21 mouse cellular contexts compared by ENCODE assay signal in the genomic region with DNA sequence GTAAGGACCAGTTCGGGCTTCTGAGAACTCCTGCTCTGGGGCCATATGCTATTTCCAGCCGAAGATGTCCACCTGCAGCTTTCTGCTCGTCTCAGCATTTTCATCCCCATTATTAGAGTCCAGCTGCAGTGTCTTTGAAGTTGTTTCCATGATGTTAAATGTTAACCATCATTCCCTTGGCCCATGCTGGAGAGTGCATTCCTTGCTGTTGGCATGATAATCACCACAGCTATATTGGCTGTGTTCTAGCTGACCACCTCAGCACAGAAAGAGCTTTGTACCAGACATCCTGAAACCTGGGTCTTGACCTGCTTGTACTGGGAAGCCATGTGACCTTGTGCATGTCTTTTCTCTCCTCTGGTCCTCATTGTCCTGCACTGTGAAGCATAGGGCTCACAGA.
A peak's percentile ranks its signal among the peaks of the same experiment; 100 is the strongest.
DNase-seq lines count a peak whose midpoint lies in the region; ATAC-seq lines count a peak whose summit lies in the region.
"Had no signal": no experiment of that assay in that cellular context is flagged by ENCODE, and none has a peak within 500 bp of the region (broad histone marks: within the 10 kb centered on the region; RNA-seq: fewer than 3 reads in every experiment).

No protein-coding gene starts in this region.

- H3K4me3 ChIP-seq in kidney, embryonic 16.5 days (ENCODE audit: low read length) = no peak overlapping the region
- H3K4me3 ChIP-seq in forebrain, embryonic 11.5 days (ENCODE audit: low read depth, low read length) = no peak overlapping the region
- H3K4me3 ChIP-seq: embryonic facial prominence, embryonic 10.5 days; gastrocnemius, adult 2 months; heart, embryonic 13.5 days; hindbrain, embryonic 12.5 days had no signal

- 0 out of 2 replicates have a peak overlapping the region, but pooled peaks have one; percentile 9 for H3K9ac ChIP-seq in kidney, embryonic 16.5 days (replicated peaks; ENCODE audit: low read length)
- H3K9ac ChIP-seq in forebrain, embryonic 11.5 days (ENCODE audit: low read length) = no peak overlapping the region
- H3K9ac ChIP-seq: heart, embryonic 13.5 days; hindbrain, embryonic 12.5 days had no signal

- no peak for ATAC-seq in kidney, embryonic 16.5 days (ENCODE audit: low FRiP score, low TSS enrichment)
- ATAC-seq in forebrain, embryonic 11.5 days (replicated peaks; ENCODE audit: low FRiP score) = no peak
- ATAC-seq: activated CD4-positive, CD25-positive, alpha-beta regulatory T cell, adult 4 months; forebrain, embryonic 14.5 days; Patski had no signal

- H3K4me2 ChIP-seq in kidney, embryonic 16.5 days (replicated peaks; ENCODE audit: low read depth, low read length) = no peak overlapping the region
- H3K4me2 ChIP-seq in forebrain, embryonic 11.5 days (ENCODE audit: low read depth, low read length, severe bottlenecking) = no peak overlapping the region
- H3K4me2 ChIP-seq: heart, embryonic 13.5 days; hindbrain, embryonic 12.5 days had no signal

- H3K27ac ChIP-seq in kidney, embryonic 16.5 days (ENCODE audit: low read length) = peak overlapping the region; percentile 57
- H3K27ac ChIP-seq in forebrain, embryonic 11.5 days (ENCODE audit: low read depth, low read length) = no peak overlapping the region
- H3K27ac ChIP-seq: embryonic facial prominence, embryonic 10.5 days; gastrocnemius, adult 2 months; heart, embryonic 13.5 days; hindbrain, embryonic 12.5 days had no signal

- H3K27me3 ChIP-seq in kidney, embryonic 16.5 days (ENCODE audit: insufficient read depth, low read length) = no peaks in the 10 kb centered on the region
- peaks cover 7% of the 10 kb centered on the region for H3K27me3 ChIP-seq in forebrain, embryonic 11.5 days (ENCODE audit: control insufficient read depth, insufficient read depth, low read length)
- H3K27me3 ChIP-seq: CH12.LX, Patski had no signal

- peaks cover 48% of the 10 kb centered on the region for H3K4me1 ChIP-seq in kidney, embryonic 16.5 days (ENCODE audit: insufficient read depth, low read length)
- H3K4me1 ChIP-seq in forebrain, embryonic 11.5 days (replicated peaks; ENCODE audit: control insufficient read depth, insufficient read depth, low read length) = peaks cover 11% of the 10 kb centered on the region; the same call in 1 of the 2 replicates

- H3K9me3 ChIP-seq in kidney, embryonic 16.5 days (ENCODE audit: low read length) = no peaks in the 10 kb centered on the region
- no peaks in the 10 kb centered on the region for H3K9me3 ChIP-seq in forebrain, embryonic 11.5 days (ENCODE audit: control insufficient read depth, low read length)
- H3K9me3 ChIP-seq: embryonic facial prominence, embryonic 10.5 days; heart, embryonic 13.5 days; hindbrain, embryonic 12.5 days had no signal

- 57% methylated on average over 3 of the region's 3 CpGs for WGBS in kidney, embryonic 16.5 days
- 91% methylated on average over 3 of the region's 3 CpGs for WGBS in forebrain, embryonic 11.5 days

- no peaks in the 10 kb centered on the region for H3K36me3 ChIP-seq in kidney, embryonic 16.5 days (ENCODE audit: insufficient read depth, low read length)
- no peaks in the 10 kb centered on the region for H3K36me3 ChIP-seq in forebrain, embryonic 11.5 days (ENCODE audit: control insufficient read depth, insufficient read depth, low read length)
- H3K36me3 ChIP-seq: embryonic facial prominence, embryonic 10.5 days; heart, embryonic 13.5 days; hindbrain, embryonic 12.5 days had no signal

- DNase-seq in kidney, adult 18-20 months = peak; percentile 28
- peak; percentile 50 to 73 for DNase-seq in kidney, adult 8-10 months
- DNase-seq in kidney, postnatal 36 days = peak; percentile 25 to 74
- no peak for DNase-seq in ovary, postnatal 10 days (ENCODE audit: low spot score)
- DNase-seq in forebrain, embryonic 11.5 days (ENCODE audit: low spot score) = no peak
- DNase-seq: adrenal gland, adult 2 months; adrenal gland, postnatal 25 days; cerebellum, adult 18-20 months; cerebellum, postnatal 10 days; gastrocnemius, adult 2 months; gastrocnemius, postnatal 36 days; heart, adult 11 months; heart, postnatal 4 days had no signal

Comparison
In these comparisons a context has a peak if more than half of its experiments do, and no peak if none do; other contexts are left out.
1. DNase-seq: peak in kidney, adult 18-20 months (single experiment), kidney, adult 8-10 months (2 of 2) and kidney, postnatal 36 days (2 of 2); none in ovary, postnatal 10 days (single experiment) and forebrain, embryonic 11.5 days (single experiment).